Mouse (Mus musculus) ovary, postnatal 14 days (tissue): ENCODE data around the gene Crisp4.

ENCODE experiments used
- DNase-seq: peaks from one replicate; pipeline ENCODE4 v3.0.0; 2022; ENCODE audit warnings: low spot score

Crisp4 gene

GRCm38 (mm10) chr1:18145802-18146201 lies at the start of gene Crisp4:
Crisp4 (minus strand) TSS chr1:18145902.
- DNase-seq: no peak

GRCm38 (mm10) chr1:18191719-18192118 lies 46.0 kb upstream of the Crisp4 start:
- no peak for DNase-seq

GRCm38 (mm10) chr1:18190714-18191712 lies 45.3 kb upstream of the Crisp4 start:
- DNase-seq: no peak

- DNase-seq: no peak
These were observed 35.5 kb upstream of the Crisp4 start for GRCm38 (mm10) chr1:18181167-18181566.

GRCm38 (mm10) chr1:18170573-18170972 lies 24.9 kb upstream of the Crisp4 start:
- DNase-seq: no peak

GRCm38 (mm10) chr1:18168261-18168660 lies 22.6 kb upstream of the Crisp4 start:
- no peak for DNase-seq

- DNase-seq: no peak
These were observed 13.4 kb upstream of the Crisp4 start for GRCm38 (mm10) chr1:18159082-18159481.

GRCm38 (mm10) chr1:18148211-18148610 lies 2.5 kb upstream of the Crisp4 start:
- no peak for DNase-seq

- no peak for DNase-seq
These were observed 14.0 kb downstream of the Crisp4 start for GRCm38 (mm10) chr1:18131691-18132090.

GRCm38 (mm10) chr1:18129983-18130382 lies 15.7 kb downstream of the Crisp4 start:
- DNase-seq: no peak

- DNase-seq: no peak
These were observed 38.9 kb downstream of the Crisp4 start for GRCm38 (mm10) chr1:18106720-18107355.

- no peak for DNase-seq
These were observed 39.7 kb downstream of the Crisp4 start for GRCm38 (mm10) chr1:18105866-18106529.

GRCm38 (mm10) chr1:18105029-18105865 lies 40.5 kb downstream of the Crisp4 start:
- no peak for DNase-seq
